Mouse (Mus musculus) right cerebral cortex, postnatal 14 days (tissue): Measurements from ENCODE around the gene Olfr694.
"Not testable (repeated sequence)": the region's sequence is repeated elsewhere in the genome, so short reads cannot be mapped to it uniquely, and the experiment has no call there.

ENCODE experiments used
- DNase-seq: peaks from one replicate; pipeline ENCODE4 v3.0.0; 2022

The Olfr694 gene

DNA sequence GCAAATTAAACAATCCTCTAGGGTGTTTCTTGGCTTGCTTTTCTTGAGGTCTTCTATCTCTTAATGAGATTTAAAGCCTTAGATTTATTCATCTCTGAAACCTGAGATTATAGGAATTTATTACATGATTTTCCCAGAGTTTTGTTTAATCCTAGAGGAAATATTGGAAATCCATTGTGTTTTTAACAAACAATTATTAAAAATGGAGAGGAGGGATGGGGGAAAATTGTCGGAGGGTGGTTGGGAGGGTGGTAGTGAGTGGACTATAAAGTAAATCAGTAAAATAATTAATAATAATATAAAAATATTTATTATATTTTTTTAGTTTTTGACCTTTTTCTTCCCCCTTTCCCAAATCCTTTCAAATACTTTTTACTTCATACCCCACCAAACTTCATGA lies at the start of gene Olfr694:
Gene Olfr694, minus strand, starts transcription at position 101 of the 400 bp plus-strand sequence.
- no peak for DNase-seq

DNA sequence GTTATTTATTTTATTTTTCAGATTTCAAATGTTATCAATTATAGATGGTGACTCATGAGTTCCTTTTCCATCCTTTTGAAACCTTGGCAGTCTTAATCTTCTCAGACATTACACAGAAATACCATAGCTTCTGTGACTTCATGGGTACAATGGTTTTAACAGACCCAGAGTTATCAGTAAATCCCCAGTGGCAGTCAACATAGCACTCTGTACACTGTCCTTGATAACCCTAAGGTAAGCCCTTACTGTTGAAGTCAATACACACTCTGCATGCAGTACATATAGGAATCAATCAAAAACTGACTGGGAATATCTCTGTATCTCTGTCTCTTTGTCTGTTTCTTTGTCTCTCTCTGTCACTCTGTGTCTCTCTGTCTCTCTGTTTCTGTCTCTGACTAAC lies 45.4 kb upstream of the Olfr694 start:
- no peak for DNase-seq

DNA sequence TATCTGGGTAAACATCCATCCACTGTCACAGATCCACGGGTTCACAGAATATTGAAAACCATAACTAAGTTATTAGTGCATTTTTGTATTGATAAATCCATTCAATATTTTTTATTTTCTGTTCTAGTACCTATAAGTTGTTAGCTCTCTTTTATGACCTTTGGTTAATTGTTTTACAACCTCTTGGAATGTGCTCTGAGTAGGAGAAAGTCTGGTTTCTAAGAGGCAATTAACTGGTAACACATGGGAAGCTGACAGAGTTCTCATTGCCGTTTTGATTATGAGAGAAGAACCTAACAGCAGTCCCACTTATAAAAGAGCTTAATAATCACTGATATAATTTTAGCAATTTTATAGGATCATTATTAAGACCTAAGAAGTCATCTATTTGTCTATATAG lies 42.1 kb upstream of the Olfr694 start:
- DNase-seq = no peak

DNA sequence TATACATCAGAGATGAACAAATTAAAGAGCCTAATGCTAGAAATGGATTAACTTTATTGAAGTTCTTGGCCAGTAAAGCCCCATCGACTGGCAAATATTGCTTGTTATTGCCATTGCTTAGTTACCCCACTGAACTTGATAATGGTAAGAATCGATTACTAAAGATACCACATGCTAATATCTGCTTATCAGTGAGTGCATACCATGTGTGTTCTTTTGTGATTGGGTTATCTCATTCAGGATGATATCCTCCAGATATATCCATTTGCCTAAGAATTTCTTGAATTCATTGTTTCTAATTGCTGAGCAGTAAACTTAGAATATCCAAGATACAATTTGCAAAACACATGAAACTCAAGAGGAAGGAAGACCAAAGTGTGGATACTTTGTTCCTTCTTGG lies 34.0 kb upstream of the Olfr694 start:
- not testable (repeated sequence) for DNase-seq

DNA sequence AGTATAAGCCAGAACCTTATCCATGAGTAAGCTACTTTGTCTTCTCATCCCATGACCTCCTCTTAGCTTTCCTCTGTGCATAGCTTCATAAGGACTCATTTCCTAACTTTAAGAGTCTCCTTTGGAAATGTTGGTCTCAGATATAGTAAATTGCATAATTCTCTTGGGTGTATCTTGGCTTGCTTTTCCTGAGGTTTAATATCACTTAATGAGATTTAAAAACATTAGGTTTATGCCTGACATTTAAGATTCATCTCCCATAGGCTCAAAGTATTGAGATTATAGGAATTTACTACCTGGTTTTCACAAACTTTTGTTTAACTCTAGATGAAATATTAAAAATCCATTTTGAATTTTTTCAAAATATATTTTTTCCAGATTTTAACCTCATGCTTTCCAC lies 24.7 kb upstream of the Olfr694 start, which contains the start of gene Olfr695:
Gene Olfr695, minus strand, starts transcription at position 101 of the 400 bp plus-strand sequence.
- DNase-seq = no peak

DNA sequence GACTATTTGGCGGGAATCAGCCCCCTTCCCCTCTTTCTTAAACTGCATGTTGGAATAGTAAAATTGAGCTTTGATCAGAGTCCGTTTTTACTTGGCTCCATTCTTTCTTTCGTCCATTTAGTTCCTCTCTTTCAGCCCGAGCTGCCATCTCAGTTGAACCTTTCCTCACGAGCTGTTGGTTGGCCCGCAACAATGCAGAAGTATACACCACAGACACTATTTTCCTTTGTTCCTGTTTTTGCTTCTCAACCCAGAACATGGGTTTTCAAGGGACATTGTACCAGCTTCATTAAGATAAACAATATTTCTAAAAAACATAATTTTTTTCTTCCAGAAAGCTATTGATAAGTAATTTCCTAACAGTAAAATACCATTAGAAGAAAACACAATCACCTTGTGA lies 19.8 kb upstream of the Olfr694 start:
- no peak for DNase-seq

DNA sequence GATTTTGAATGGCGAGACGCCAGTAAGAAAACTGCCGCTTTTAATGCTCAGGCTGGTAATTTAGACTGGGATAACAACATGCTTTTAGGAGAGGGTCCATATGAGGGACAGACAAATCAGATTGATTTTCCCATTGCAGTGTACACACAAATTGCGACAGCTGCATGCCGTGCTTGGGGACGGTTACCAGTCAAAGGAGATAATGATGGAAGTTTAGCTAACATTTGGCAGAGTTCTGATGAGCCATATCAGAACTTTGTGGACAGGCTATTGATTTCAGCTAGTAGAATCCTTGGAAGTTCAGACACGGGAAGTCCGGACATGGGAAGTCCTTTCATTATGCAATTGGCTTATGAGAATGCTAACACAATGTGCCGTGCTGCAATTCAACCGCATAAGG lies 16.1 kb upstream of the Olfr694 start:
- DNase-seq = not testable (repeated sequence)

DNA sequence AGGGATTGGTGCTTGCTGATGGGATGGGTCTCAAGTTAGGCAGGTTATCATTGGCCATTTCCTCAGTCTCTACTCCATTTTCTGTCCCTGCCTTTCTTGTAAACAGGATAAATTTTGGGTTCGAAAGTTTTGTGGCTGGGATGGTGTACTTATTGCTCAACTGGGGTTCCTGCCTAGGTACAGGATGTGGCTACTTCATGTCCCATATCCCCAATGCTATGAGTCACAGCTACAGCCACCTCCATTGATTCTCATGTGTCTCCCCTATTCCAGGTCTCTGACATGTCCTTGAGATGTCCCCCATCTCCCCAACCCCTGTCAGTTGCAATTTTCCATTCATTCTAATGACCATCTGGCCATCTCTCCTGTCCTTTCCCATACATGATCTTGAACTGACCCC lies 5.3 kb upstream of the Olfr694 start:
- no peak for DNase-seq

DNA sequence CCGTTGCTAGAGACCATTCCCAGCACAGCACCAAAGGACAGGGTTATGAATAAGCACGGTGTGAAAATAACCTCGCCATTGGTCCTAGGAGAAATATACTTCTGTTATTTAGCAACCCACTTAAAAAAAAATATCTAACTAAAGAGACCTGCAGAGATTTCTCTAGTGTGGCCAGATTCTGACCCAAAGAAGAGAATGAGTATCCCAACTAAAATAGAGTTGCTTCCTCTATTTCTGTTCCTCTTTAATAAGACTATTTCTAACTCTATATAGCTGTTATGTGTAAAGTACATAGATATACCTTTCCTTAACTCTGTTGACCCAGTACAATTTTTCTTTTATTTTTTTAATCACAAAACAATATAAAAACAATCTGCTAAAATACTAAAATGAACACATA lies 1.4 kb upstream of the Olfr694 start:
- no peak for DNase-seq

DNA sequence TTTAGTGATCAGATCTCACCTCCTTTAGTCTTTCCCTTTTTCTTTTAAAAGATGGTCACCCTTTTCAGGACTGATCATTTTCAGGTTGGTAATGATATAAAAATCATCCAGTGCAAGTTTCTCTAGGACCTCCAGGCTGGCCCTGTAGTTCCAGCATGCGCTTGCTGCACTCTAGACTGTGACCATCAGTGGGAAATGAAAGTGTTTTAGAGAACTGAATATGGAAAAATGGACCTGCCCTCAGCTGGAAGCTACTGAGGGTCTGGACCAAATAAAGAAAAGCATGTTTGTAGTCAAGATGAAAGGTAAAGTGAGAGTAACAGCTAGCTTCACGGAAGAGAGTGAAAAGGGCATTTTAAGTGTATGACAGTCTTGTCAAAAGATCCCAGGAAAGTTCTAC lies 6.2 kb downstream of the Olfr694 start:
- no peak for DNase-seq

DNA sequence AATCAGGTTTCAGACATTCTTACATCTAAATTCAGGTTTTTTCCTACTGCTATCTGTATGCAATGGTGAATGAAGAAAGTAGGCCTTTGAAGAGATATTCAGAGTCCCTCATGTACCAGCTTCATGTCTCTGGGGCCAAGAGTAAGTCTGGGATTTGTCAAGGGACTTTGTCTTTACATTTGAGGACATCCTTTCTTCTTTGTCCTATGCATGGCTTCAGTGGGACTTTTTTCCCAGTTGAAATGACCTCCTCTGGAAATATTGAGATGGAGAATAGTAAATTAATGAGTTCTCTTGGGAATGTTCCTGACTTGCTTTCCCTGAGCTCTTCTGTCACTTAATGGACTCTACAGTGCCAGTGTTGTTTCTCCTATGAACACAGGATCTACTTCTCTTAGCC lies 11.1 kb downstream of the Olfr694 start, which contains the start of gene Olfr693:
Gene Olfr693, minus strand, starts transcription at position 101 of the 400 bp plus-strand sequence.
- DNase-seq = no peak

DNA sequence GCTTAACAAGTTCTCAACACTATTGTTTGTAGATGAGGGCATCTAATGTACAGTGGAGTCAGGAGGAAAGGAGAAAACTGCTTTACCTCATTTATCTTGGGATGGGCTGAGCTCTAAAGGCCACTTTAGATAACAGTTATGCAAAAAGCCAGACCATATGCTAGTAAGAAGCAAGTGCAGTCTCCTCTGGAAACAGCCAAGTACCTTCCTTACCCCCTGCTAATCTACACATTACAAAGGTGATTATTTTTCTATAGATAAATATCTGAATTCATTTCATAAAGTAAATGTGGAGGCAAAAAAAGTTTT lies 39.3 kb downstream of the Olfr694 start:
- DNase-seq = no peak

DNA sequence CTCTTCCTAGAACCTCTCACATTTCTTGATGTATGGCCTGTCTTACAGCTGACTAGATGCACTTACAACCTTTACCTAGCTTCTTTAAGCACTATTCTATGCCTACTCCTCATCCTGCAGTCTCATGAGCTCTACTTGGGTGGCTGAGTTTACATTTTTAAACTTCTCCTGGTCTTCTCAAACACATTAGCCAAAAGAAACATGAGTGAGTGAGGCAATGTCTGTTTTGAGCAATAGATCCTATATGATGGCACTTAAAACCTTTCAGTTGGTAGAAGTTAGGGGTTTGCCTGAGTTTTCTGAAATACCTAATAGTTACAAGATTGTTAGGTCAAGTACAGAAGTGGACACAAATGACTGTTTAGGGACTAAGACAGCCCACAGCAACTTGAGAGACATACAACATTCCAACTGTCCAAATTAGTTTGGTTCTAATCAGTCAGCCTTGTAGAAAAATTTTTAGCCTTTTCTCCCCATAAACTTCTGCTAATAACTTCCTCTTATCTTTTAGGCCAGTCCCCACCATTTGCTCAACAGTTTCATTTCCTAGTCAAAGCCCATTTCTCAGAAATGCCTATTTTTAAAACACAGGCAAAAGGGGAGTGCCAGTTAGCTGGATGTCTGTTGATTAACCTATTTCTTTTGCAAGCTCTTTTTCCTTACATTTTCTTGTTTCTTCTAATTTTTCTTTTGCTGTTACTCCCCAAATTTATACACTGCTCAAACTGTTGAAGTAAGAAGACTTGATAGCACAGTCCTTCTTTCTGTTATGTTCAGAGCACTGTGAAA lies 39.9 kb downstream of the Olfr694 start:
- no peak for DNase-seq

DNA sequence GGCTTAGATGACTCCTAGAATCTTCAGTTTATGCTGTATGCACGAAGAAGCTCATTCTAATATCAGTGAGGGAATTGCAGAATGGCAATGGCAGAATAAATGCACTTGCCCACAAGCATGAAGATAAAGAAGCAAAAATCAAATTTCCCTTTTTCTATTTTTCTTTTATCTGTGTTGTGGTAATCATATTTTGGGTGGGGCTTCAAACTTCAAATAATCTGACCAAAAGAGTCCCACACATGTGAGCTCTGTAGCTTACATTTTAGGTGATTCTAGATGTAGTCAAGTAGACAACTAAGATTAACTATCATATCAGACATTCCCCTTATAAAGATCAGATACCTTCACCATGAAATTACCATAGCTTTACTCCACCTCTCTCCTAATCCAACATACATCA lies 41.8 kb downstream of the Olfr694 start:
- DNase-seq = no peak

DNA sequence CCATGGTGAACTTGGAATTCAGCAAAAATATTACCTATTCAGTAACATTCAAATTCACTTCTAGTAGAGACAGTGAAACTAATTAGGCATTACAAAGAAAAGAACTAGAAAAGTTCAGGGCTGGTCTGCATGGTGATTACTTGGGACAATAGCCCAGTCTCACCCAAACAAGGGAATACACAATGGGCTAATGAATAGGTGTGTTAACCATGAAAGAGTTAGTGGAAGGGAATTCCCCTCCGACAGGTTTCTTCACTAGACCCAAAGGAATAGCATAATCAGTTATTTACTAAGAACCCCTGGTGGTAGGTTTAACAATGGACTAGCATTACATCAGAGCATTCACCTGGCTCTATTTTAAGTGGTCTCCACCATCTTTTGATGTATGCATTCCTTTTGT lies 46.4 kb downstream of the Olfr694 start:
- no peak for DNase-seq

DNA sequence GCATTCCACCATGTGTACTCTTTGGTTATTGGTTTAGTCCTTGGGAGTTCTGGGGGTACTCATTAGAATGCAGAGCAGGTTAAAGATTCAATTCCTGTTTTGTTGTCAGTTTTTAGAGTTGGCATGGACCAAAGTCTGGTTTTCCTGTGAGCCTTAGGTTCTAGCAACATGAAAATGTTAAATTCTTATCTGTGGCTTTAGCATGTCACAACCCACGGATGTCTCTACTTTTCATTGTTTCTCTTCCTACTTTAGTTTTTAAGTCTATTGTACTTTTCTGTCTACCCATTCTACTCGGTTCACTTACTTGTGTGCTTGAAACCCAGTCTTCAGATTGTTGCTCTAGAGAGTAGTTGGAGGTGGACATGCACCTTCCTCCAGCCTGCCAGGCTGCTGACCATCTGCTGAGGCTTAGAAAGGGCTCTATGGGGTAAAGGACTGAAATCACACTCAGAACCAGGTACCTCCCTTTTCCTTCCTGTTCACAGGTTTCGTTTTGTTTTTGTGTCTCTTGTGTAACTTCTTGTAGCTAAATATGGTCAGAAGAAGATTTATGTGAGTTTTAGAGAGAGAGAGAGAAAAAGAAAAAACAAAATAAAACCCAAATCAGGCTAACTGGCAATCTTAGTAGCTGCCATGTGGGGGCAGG lies 47.3 kb downstream of the Olfr694 start:
- no peak for DNase-seq

DNA sequence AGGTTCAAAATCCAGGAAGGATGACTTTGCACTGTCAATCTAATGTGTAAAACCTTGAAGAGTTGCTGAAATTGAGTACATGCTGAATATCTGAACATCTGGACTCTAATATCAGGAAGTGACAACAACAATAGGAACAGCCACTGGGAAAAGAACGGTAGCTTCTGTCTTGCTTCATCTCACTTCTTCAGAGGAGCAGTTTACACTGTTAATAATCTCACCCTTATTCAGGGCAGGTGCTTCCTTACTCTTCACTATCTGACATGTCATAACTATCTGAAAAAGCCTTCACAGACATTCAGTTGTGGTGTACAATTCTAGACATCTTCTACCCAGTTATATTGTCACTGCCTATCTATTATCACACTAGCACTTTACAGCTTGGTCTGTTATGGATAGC lies 50.8 kb downstream of the Olfr694 start:
- DNase-seq = no peak

DNA sequence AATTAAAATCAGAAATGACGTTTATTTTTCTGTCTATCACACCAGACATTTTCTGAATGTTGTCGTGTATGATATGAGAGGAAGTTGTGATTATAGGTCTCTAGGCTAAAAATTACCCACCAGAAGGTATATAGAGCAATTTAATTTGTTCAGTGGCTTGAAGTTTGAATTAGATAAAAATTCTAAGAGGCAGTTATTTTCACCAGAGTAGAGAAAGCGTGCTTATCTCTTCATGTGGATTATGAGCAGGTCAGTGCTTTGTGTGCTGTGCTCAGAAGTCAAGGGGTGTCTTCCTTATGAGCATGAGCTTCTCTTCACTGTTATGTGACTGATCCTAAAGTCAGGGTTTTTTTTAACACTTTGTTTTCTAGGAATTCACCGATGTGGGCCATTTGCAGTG lies 56.1 kb downstream of the Olfr694 start:
- no peak for DNase-seq
